Mouse (Mus musculus) bone marrow, adult 2 months (tissue): ENCODE data around the gene Chrng.

Experiments
- CTCF ChIP-seq: fragments of 200-500 bp; IDR thresholded peaks from 2 replicates; pipeline ENCODE4 v1.5.1; 2011; ENCODE audit warnings: low read length, control low read depth; ENCODE audit not compliant: control insufficient read depth, insufficient read depth
- POLR2A ChIP-seq: fragments of 200-500 bp; IDR thresholded peaks from 2 replicates; pipeline ENCODE4 v1.6.1; 2011; ENCODE audit warnings: low read depth, mild to moderate bottlenecking, control low read depth, low read length, borderline replicate concordance; ENCODE audit not compliant: control insufficient read depth

DNA sequence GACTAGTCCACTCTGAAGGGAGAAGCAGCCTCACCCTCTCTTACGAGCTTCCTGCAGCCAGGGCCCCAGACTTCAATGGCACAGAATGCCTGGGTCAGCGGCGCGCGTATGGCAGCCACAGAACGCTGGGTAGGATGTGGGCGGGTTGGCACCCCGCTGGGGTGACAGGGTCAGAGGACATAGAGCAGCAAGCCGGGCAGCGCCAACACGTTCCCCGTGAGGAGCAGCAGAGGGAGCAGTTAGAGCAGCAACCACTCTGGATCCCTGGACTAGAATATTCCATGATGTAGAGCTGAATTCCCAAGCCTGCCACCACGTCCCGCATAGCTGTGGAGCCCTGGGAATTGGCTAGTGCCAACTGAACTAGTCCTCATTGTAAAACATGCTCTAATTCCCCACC, 54.0 kb downstream of the Chrng start:
- no peak for TF ChIP-seq CTCF
- no peak for TF ChIP-seq POLR2A
